Mouse (Mus musculus) thymus, postnatal 4 days (tissue): ENCODE data around the gene Ubr3.
A peak's percentile ranks its signal among the peaks of the same experiment; 100 is the strongest.
"Not testable (repeated sequence)": the region's sequence is repeated elsewhere in the genome, so short reads cannot be mapped to it uniquely, and the experiment has no call there.

ENCODE experiments used
- DNase-seq: peaks from one replicate; pipeline ENCODE4 v3.0.0; 2021

The Ubr3 gene

DNA sequence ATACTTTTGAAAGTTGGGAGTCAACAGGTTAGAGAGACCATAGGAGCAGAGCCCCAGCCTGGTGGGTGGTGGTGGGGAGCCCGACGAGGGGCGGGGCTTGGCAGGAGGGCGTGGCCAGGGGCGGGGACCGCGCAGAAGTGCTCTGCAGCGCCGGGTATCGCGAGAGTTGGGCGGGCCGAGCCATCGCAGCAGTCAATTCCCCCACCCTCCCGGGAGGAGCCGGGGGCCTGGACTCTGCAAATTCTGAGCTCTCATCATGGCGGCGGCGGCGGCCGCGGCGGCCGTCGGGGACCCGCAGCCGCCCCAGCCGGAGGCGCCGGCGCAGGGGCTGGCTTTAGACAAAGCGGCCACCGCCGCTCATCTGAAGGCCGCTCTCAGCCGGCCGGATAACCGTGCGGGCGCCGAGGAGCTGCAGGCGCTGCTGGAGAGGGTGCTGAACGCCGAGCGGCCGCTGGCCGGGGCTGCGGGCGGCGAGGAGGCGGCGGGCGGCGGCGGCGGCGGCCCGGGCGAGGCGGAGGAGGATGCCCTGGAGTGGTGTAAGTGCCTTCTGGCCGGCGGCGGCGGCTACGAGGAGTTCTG, at the start of gene Ubr3:
Gene Ubr3, plus strand, starts transcription at position 208 of the 579 bp plus-strand sequence.
- peak; percentile 100 for DNase-seq

GRCm38 (mm10) chr2:69849215-69849614, 47.8 kb upstream of the Ubr3 start:
- DNase-seq, result no peak

GRCm38 (mm10) chr2:69851427-69852058, 45.5 kb upstream of the Ubr3 start:
- peak; percentile 19 for DNase-seq

DNA sequence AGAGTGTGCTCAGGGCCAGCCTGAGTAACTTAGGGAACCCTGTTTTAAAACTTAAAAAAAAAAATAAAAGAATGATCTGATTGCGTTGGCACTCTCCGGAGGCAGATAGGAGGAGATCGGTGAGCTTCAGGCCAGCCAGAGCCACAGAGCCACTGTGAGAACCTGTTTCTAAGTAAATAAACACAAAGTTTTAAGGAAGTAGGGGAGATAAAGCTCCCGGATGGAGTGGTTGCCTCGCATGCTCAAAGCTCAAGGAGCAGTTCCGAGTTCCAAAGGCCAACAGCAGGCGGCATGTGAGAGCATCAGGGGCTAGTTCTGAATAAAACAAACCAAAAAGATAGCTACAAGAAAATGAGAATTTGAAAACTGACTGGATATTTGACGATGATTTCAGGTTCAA, 40.7 kb upstream of the Ubr3 start:
- peak; percentile 51 for DNase-seq

- DNase-seq, result peak; percentile 20
Observed at GRCm38 (mm10) chr2:69857882-69858281, 39.2 kb upstream of the Ubr3 start.

DNA sequence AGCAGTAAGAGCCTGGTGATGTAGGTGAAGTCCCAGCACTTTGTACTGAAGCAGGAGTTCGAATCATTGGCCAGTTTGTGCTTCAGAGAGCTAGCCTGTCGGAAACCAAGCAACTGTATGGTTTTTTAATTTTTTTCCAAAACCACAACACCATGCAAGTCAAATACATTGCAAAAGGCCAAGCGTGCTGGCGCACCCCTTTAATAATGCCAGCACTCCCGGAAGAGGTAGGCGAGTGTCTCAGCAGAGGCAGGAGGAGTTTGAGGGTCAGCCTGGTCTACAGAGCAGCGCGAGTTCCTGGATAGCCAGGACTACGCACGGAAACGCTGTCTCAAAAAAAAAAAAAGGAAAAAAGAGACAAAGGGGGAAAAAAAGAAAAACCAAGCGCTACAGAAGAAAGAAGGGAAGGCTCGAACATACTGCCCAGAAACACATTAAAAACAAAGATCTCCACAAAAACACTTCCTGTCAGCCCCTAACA, 36.0 kb upstream of the Ubr3 start:
- DNase-seq, result peak; percentile 51

DNA sequence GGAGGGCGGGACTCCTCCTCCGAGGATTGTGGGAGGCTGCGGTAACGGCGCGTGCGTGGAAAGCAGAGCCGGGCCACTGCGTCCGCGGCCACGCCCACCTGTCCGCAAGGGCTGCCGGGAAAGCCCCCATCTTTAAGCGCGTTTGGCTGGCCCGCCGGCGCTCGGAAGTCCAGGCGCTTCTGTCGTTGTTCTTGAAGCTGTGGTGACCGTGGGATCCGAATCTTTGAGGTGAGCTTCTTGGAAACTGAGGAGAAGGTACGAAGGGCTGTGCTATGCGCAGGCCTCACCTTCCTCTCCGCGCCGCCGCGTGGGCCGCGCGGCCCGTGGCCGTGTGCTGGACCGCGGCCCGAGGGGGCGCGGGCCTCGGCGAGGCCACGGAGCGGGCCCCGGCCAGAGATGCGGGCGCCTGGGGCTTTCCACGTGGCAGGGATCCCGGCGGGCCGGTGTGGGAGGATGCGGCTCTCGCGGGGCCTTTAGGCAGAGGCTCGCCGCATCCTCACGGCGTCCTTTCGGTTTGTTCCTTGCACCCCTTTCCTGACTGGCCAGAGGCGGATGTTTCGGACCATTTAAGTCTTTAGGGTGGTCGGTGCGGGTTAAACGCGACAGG, 35.5 kb upstream of the Ubr3 start, which contains the start of gene Ssb:
Gene Ssb, plus strand, starts transcription at position 78 of the 607 bp plus-strand sequence.
- peak; percentile 97 for DNase-seq

DNA sequence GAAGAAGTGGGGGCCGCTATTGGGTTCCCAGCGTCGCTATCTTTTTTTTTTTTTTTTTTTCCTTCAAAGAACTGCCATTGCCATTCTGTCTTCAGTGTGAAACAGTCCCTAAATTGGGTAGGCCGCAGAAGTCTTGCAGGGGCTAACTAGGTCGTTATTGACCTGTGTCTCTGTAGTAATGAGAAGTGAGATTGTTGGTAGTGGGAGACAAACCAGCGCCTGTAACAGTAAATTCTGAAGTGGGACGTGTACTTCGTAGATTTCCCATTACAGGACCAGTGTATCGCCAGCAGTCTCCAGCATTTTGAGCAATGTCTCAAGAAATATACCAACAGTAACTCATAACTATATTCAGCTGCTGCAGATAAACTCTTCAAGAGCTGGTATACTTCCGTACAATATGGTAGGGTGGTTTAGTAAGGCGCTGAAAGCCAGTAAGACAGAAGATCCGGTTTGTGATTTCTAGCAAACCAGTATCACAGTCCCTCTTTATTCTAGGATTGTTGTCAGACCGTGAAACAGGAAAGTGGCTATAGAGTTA, 34.9 kb upstream of the Ubr3 start:
- no peak for DNase-seq

DNA sequence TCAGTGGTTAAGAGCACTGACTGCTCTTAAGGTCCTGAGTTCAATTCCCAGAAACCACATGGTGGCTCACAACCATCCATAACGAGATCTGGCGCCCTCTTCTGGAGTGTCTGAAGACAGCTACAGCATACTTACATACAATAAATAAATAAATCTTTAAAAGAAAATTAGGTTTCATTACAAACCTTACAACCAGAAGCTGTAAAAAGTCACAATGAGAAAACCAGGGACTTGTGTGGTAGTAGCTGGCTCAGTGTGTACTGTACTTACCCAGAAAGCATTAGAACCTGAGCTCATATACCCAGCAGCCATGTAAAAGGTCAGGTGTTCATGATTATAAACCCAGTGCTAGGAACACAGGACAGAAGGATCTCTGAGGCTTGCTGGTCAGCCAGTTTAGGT, 13.1 kb upstream of the Ubr3 start:
- peak; percentile 21 for DNase-seq

GRCm38 (mm10) chr2:69884581-69884980, 12.5 kb upstream of the Ubr3 start:
- no peak for DNase-seq

DNA sequence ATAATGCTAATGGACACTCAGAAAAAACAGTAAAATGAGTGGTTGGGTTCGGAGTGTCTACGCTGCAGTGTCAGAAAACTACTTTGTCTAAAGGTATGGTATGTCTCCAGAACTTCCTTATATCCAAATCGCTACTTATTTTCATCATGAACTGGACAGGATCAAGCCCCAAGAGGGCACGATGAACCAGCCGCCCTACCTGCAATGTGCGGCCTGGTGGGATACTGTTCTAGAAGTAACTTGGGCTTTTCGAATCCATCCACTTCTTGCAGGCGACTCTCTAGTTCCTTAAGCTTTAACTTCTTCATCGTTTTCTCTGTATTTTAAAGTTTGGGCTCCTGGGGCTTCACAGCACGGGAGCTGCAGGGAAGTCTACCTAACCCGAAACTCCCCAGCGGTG, 12.0 kb upstream of the Ubr3 start:
- DNase-seq, result no peak

DNA sequence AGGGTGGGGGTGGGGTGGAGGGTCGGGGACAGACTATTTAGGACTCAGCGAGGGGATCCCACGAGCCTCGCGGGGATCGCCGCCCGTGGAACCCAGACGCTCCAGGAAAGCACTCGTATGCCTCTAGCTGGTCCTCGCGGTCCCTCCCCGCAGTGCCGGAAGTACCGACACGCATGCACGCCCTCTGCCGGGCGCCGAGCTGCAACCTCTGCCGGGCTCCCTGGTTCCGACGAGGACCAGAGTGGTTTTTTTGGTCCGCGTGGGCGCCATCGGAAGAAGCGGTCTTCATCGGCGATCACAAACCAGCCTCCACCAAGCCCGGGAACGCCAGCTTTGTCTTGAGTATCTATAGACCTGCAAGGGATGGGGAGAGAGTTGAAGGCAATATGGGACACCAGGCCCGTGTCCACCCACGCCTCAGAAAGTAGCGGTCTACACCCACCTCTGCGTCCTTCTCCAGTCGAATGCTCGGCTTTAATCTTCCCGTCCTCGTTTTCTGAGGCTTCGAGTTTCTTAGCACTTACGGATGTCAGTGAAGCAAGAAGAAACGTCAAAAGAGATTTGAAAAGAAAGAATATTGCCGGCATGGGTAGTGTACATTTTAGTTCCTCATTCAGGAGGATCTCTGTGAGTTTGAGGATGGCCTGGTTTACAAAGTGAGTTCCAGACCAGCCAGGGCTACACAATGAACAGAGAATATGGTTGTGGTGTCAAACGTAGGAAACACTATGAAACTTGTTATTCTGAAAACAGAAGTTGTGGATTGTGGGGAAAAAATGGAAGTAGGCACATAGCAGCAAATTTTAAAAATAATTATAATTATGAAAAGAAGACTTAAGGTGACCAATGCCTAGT, 11.4 kb upstream of the Ubr3 start, which contains the start of gene Mettl5:
Gene Mettl5, minus strand, starts transcription at position 165 of the 855 bp plus-strand sequence.
- DNase-seq, result peak; percentile 96

GRCm38 (mm10) chr2:69888957-69889356, 8.1 kb upstream of the Ubr3 start:
- no peak for DNase-seq

- DNase-seq, result no peak
Observed at GRCm38 (mm10) chr2:69890843-69891242, 6.2 kb upstream of the Ubr3 start.

DNA sequence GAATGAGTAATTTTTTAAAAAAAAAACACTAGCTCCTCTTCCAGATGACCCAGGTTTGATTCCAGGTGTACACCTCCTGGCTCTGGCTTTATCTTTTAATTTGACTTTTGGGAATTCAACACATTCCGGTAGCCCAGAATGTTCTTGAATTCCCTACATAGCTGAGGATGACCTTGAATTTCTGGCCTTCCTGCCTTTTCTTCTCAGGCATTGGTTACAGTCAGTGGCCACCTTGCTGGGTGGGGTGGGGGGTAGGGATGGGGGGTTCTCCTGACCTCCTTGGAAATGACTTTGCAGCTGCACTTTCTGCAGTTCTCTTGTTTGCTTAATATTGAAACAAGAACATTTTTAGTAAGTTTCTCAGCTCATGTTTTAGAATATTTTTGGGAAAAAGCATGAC, 3.9 kb upstream of the Ubr3 start:
- no peak for DNase-seq

DNA sequence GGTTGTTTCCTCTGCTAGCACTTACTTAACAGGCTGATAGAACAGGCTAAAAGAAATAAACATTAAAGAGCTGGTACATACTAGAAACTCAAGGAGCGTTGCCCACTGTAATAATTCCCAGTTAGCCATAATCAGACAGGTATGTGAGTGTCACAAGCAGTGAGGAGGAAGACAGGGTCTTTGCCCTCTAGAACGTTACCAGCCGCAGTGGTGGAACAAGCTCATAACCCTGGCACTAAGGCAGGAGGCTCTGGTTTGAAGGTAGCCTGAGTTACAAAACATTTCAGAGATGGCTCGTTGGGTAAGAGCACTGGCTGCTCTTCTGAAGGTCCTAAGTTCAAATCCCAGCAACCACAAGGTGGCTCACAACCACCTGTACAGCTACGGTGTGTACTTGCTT, 3.2 kb upstream of the Ubr3 start:
- DNase-seq, result no peak

- peak; percentile 50 for DNase-seq
Observed at GRCm38 (mm10) chr2:69895502-69896223, 1.4 kb upstream of the Ubr3 start.

DNA sequence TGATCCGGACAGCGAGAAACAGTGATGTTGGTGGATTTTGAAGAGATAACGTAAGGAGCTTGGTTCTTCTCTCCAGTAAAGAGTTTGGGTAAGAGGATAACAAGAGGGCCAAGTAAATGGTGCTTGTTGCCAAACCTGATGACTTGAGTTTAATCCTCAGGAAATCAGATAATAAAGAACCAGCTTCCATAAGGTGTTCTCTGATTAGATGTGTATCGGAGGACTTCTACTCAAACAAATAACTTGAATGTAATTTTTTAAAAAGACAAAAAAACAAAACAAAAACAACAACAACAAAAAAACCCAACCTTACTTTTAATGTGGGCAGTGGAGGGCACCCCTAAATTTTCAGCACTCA, 843 bp upstream of the Ubr3 start:
- no peak for DNase-seq

DNA sequence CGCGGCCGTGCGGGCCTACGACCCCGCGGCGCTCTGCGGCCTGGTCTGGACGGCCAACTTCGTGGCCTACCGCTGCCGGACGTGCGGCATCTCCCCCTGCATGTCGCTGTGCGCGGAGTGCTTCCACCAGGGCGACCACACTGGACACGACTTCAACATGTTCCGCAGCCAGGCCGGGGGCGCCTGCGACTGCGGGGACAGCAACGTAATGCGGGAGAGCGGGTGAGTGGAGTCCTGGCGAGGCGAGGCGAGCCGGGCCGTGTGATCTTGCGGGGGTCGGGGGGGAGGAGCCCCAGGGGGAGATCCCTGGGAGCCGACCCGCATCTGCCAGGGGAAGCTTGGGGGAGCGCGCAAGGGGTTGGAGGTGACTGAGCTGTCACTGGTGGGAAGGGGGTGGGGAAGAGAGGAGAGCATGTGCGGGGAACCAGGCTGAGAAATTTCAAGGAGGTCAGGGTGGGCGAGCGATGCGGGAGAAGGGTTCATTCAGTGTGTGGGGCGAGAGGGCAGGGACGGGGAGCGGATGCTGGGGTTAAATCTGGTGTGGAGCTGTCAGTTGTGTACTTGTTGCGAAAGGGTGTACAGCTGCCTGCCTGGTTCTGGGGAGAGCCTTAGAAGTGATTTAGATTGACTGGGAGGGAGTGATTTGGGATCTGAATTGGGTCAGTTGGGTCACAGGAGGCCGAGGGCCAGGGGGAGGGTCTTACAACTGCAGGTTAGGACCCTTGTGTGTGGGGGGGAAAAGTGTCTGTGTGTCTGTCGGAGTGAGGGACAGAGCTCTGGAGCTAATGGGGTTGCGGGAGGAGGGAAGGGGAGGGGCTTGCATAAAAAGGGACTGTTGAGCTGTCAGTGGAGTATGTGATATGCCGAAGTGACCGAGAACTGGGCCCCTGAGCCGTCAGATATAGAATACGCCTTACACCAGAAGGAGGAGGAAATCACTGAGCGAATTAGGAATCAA, 851 bp downstream of the Ubr3 start:
- peak; percentile 62 for DNase-seq

DNA sequence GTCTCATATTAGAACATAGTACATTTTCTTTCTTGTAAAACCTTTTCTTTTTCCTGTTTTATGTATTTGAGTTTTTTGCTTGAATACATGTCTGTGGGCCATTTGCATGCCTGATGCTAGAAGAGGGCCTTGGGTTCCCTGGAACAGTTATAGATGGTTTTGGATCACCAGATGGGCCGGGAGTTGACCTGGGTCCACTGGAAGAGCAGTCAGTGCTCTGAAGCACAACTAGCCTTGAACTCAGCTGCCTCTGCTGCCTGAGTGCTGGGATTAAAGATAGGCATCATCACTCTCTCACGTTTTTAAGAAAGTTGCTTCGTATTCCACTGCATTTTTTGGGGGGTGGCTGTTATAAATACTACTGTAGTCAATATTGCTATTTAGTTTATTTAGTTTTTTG, 6.5 kb downstream of the Ubr3 start:
- no peak for DNase-seq

DNA sequence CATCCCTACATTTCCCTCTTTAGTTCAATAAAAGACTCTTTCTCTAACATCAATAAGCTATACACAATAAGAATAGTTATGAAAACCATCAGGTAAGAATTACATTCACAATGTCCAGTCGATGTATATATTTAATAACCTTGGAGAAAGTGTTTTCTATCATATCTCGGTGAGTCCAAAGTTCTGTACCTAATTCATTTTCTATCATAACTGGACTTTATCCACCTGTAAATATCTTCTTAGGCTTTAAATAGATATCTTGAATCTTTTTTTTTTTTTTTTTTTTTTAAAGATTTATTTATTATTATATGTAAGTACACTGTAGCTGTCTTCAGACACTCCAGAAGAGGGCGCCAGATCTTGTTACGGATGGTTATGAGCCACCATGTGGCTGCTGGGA, 10.3 kb downstream of the Ubr3 start:
- not testable (repeated sequence) for DNase-seq
